Comparison of ENCODE assay signal across 8 mouse cellular contexts in the genomic region with DNA sequence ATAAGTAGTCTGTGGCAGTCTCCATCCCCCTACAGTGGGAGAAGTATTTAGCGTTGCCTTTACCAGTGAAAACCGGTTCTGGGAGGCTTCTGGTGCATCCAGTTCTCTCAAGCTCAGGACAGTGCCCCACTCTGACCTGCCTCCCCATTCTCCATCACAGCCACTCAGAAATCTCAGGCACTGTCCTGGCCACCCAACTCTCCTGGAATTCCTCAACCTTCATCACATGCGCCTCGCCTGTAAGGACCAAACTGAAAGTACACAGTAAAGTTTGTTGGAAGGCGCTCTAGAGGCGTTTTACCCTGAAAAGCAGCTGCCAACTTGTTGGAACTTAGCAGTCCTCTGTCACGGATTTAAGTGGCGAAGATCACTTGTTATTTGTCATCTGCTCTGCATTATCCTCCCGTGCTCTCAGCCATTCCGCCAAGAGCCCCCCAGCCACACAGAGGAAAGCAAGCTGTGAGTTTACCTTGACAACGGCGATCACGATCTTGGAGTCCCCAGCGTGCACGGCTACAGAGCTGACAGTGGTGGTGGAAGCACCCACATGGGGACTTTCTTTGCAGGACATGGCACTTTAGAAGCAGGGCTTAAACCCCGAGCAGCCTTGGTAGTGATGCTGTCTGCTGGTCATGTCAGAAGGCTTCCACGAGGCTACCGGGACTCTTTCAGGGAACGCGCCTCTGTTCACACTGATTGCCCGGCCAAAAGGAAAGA. TPM values are rescaled to one million over a fixed set of nuclear protein-coding genes. Genes with fewer than 3 reads are reported as not detected.
DNase-seq lines count a peak whose midpoint lies in the region; ATAC-seq and TF ChIP-seq lines count a peak whose summit lies in the region.

No protein-coding gene starts in this region.

- no peak for TF ChIP-seq EP300 in stomach, postnatal 0 days (optimal IDR thresholded peaks at IDR 0.05)

- H3K9ac ChIP-seq in hindbrain, embryonic 12.5 days, result peak overlapping the region; percentile 55
- peak overlapping the region; percentile 72 for H3K9ac ChIP-seq in limb, embryonic 14.5 days (ENCODE audit: low read depth, low read length, severe bottlenecking)
- H3K9ac ChIP-seq in midbrain, embryonic 12.5 days (replicated peaks), result peak overlapping the region; percentile 54
- H3K9ac ChIP-seq in stomach, postnatal 0 days (ENCODE audit: low read length), result peak overlapping the region; percentile 70

- 4% methylated on average over 21 of the region's 21 CpGs for WGBS in hindbrain, embryonic 12.5 days
- WGBS in limb, embryonic 14.5 days, result 1% methylated on average over 21 of the region's 21 CpGs
- WGBS in midbrain, embryonic 12.5 days, result 3% methylated on average over 21 of the region's 21 CpGs
- under 1% methylated on average over 21 of the region's 21 CpGs for WGBS in stomach, postnatal 0 days

- H3K27ac ChIP-seq in hindbrain, embryonic 12.5 days, result 0 out of 2 replicates have a peak overlapping the region, but pooled peaks have one; percentile 18
- H3K27ac ChIP-seq in limb, embryonic 14.5 days (replicated peaks; ENCODE audit: low read depth, low read length), result 0 out of 2 replicates have a peak overlapping the region, but pooled peaks have one; percentile 35
- H3K27ac ChIP-seq in midbrain, embryonic 12.5 days (replicated peaks), result no peak overlapping the region; the same call in 1 of the 2 replicates
- peak overlapping the region; percentile 88 for H3K27ac ChIP-seq in stomach, postnatal 0 days (replicated peaks)

- H3K4me3 ChIP-seq in hindbrain, embryonic 12.5 days, result peak overlapping the region; percentile 32
- H3K4me3 ChIP-seq in limb, embryonic 14.5 days (replicated peaks; ENCODE audit: low read length), result peak overlapping the region; percentile 38
- H3K4me3 ChIP-seq in midbrain, embryonic 12.5 days, result peak overlapping the region; percentile 44
- peak overlapping the region; percentile 61 for H3K4me3 ChIP-seq in stomach, postnatal 0 days (ENCODE audit: low read depth, low read length)

- H3K9me3 ChIP-seq in hindbrain, embryonic 12.5 days (replicated peaks), result no peaks in the 10 kb centered on the region
- no peaks in the 10 kb centered on the region for H3K9me3 ChIP-seq in limb, embryonic 14.5 days (ENCODE audit: control insufficient read depth, low read length)
- no peaks in the 10 kb centered on the region for H3K9me3 ChIP-seq in midbrain, embryonic 12.5 days
- H3K9me3 ChIP-seq in stomach, postnatal 0 days (ENCODE audit: control insufficient read depth, low read length), result no peaks in the 10 kb centered on the region

- TF ChIP-seq POLR2A in limb, embryonic 14.5 days (IDR thresholded peaks at IDR 0.05; ENCODE audit: borderline replicate concordance, extremely low read depth, insufficient read depth, insufficient read length), result no peak

- no peak for TF ChIP-seq CTCF in stomach, postnatal 0 days (IDR thresholded peaks at IDR 0.05; ENCODE audit: low read depth)

- H3K36me3 ChIP-seq in hindbrain, embryonic 12.5 days, result no peaks in the 10 kb centered on the region
- H3K36me3 ChIP-seq in limb, embryonic 14.5 days (ENCODE audit: control insufficient read depth, insufficient read depth, low read length), result no peaks in the 10 kb centered on the region
- H3K36me3 ChIP-seq in midbrain, embryonic 12.5 days, result no peaks in the 10 kb centered on the region
- no peaks in the 10 kb centered on the region for H3K36me3 ChIP-seq in stomach, postnatal 0 days (ENCODE audit: control insufficient read depth, insufficient read depth, low read length)

- peaks cover 24% of the 10 kb centered on the region for H3K4me1 ChIP-seq in hindbrain, embryonic 12.5 days
- peaks cover 16% of the 10 kb centered on the region for H3K4me1 ChIP-seq in limb, embryonic 14.5 days (ENCODE audit: control insufficient read depth, insufficient read depth, low read length)
- H3K4me1 ChIP-seq in midbrain, embryonic 12.5 days, result peaks cover 25% of the 10 kb centered on the region
- H3K4me1 ChIP-seq in stomach, postnatal 0 days (replicated peaks; ENCODE audit: control insufficient read depth, insufficient read depth), result peaks cover 2% of the 10 kb centered on the region; the same call in 1 of the 2 replicates

- peak overlapping the region; percentile 63 for H3K4me2 ChIP-seq in hindbrain, embryonic 12.5 days (replicated peaks)
- peak overlapping the region; percentile 85 for H3K4me2 ChIP-seq in limb, embryonic 14.5 days (replicated peaks; ENCODE audit: low read depth, low read length, severe bottlenecking)
- peak overlapping the region; percentile 67 for H3K4me2 ChIP-seq in midbrain, embryonic 12.5 days (replicated peaks)
- peak overlapping the region; percentile 92 for H3K4me2 ChIP-seq in stomach, postnatal 0 days (replicated peaks; ENCODE audit: low read depth)

- intact Hi-C loops in left cerebral cortex, postnatal 14 days (cut with DNase I), result loop anchor here (10.0 kb wide), 1 partner anchor 105 kb away; no protein-coding TSS in a partner anchor

- peak; percentile 46 for ATAC-seq in CD4-positive, CD25-positive, alpha-beta regulatory T cell, adult 4 months
- ATAC-seq in hindbrain, embryonic 12.5 days (ENCODE audit: low FRiP score), result peak; percentile 63
- ATAC-seq in limb, embryonic 14.5 days (ENCODE audit: low FRiP score, low read depth), result peak; percentile 48; the same call in 1 of the 2 replicates
- ATAC-seq in midbrain, embryonic 12.5 days (ENCODE audit: low FRiP score, low read depth), result peak; percentile 74
- peak; percentile 72 for ATAC-seq in stomach, postnatal 0 days (ENCODE audit: low FRiP score, low TSS enrichment)

- peaks cover 4% of the 10 kb centered on the region; the same call in 1 of the 2 replicates for H3K27me3 ChIP-seq in hindbrain, embryonic 12.5 days
- H3K27me3 ChIP-seq in limb, embryonic 14.5 days (ENCODE audit: control insufficient read depth, insufficient read depth, low read length), result no peaks in the 10 kb centered on the region
- H3K27me3 ChIP-seq in midbrain, embryonic 12.5 days, result peaks cover 6% of the 10 kb centered on the region
- no peaks in the 10 kb centered on the region for H3K27me3 ChIP-seq in stomach, postnatal 0 days (ENCODE audit: control insufficient read depth, insufficient read depth, low read length)

- DNase-seq in adrenal gland, postnatal 25 days, result peak; percentile 33
- DNase-seq in forelimb bud, embryonic 11.5 days (ENCODE audit: low read depth, low spot score), result peak; percentile 40
- DNase-seq in limb, embryonic 14.5 days (ENCODE audit: low spot score), result peak; percentile 69
- peak; percentile 58 for DNase-seq in stomach, postnatal 0 days (ENCODE audit: low spot score)
- no peak for DNase-seq in left cerebral cortex, postnatal 14 days (ENCODE audit: low spot score in 2 of 2)

RNA-seq across cellular contexts. Expression of gene Ccdc141, which starts 0.4 kb away (rescaled TPM):
- 1 to 10 TPM; 1.6 to 4.8 TPM for polyA plus RNA-seq in CD4-positive, CD25-positive, alpha-beta regulatory T cell, adult 4 months (2017; shearing (Covaris generic))
- 5.8 and 10.7 TPM in 2 replicates for total RNA-seq in adrenal gland, postnatal 25 days (2021)
- 5.9 and 10.4 TPM in 2 replicates for polyA plus RNA-seq in hindbrain, embryonic 12.5 days (2016; fragmentation: Nextera tagmentation; extraction: Ambion mirVana)
- 8.9 TPM in 2 replicates for polyA plus RNA-seq in limb, embryonic 14.5 days (2012; rRNA removed)
- polyA plus RNA-seq in limb, embryonic 14.5 days (2014; fragmentation: Nextera tagmentation; extraction: Ambion mirVana), result 14.5 and 15.3 TPM in 2 replicates
- polyA plus RNA-seq in midbrain, embryonic 12.5 days (2016; fragmentation: Nextera tagmentation; extraction: Ambion mirVana), result 4.5 and 4.7 TPM in 2 replicates
- 5.6 and 6.7 TPM in 2 replicates for polyA plus RNA-seq in stomach, postnatal 0 days (2015; fragmentation: Nextera tagmentation; extraction: Ambion mirVana)
- 10 to 100 TPM; 23.5 to 34.0 TPM for total RNA-seq in left cerebral cortex, postnatal 14 days (2021)

Comparison
In these comparisons a context has a peak if more than half of its experiments do, and no peak if none do; other contexts are left out.
1. DNase-seq: peak in adrenal gland, postnatal 25 days (single experiment), forelimb bud, embryonic 11.5 days (single experiment), limb, embryonic 14.5 days (single experiment) and stomach, postnatal 0 days (single experiment); none in left cerebral cortex, postnatal 14 days (0 of 2).
2. Peak in every context shown above with its lines, with median percentiles within 50 percentile points of each other: ATAC-seq, H3K4me2 ChIP-seq, H3K4me3 ChIP-seq and H3K9ac ChIP-seq.